Mouse (Mus musculus) limb, embryonic 10.5 days (tissue): Measurements from ENCODE around the gene Lrrc57. TPM values are rescaled to one million over a fixed set of nuclear protein-coding genes. Genes with fewer than 3 reads are reported as not detected.
"Not testable (repeated sequence)": the region's sequence is repeated elsewhere in the genome, so short reads cannot be mapped to it uniquely, and the experiment has no call there.

Experiments used
- DNase-seq: peaks from one replicate; pipeline ENCODE4 v3.0.0-alpha.2; 2017; ENCODE audit warnings: low spot score
- H3K27ac ChIP-seq: fragments of 300-500 bp; sonication (generic); 2 replicates; pipeline ENCODE4 v1.5.1; 2016; ENCODE audit warnings: mild to moderate bottlenecking
- H3K27me3 ChIP-seq: fragments of 300-500 bp; sonication (generic); 2 replicates; pipeline ENCODE4 v1.6.1; 2016; ENCODE audit warnings: low read depth, mild to moderate bottlenecking; ENCODE audit not compliant: poor library complexity, severe bottlenecking
- H3K36me3 ChIP-seq: fragments of 300-500 bp; sonication (generic); 2 replicates; pipeline ENCODE4 v1.6.1; 2016; ENCODE audit warnings: mild to moderate bottlenecking, moderate library complexity
- H3K4me1 ChIP-seq: fragments of 300-500 bp; sonication (generic); 2 replicates; pipeline ENCODE4 v1.6.1; 2016
- H3K4me3 ChIP-seq: fragments of 300-500 bp; sonication (generic); 2 replicates; pipeline ENCODE4 v1.5.1; 2016; ENCODE audit warnings: mild to moderate bottlenecking, moderate library complexity
- H3K9me3 ChIP-seq: fragments of 300-500 bp; sonication (generic); replicated peaks from 2 replicates; pipeline ENCODE4 v1.6.1; 2016; ENCODE audit warnings: mild to moderate bottlenecking
- WGBS: fragments of 180-500 bp; shearing (Covaris S2); methylation state at CpG from one replicate; pipeline ENCODE4 v1.1.7; 2016; 5-methylcytosine and 5-hydroxymethylcytosine counted together
- polyA plus RNA-seq: library from polyadenylated mRNA; unstranded; fragments of >200 nt; fragmentation: Nextera tagmentation; extraction: Ambion mirVana; gene quantifications from 2 replicates; pipeline ENCODE4 v1.2.1, GENCODE M21; 2016

Lrrc57 gene
- polyA plus RNA-seq, 1 experiment from 2014 or later = 31.0 TPM

GRCm38 (mm10) chr2:120577799-120578198 lies 31.5 kb downstream of the Lrrc57 start:
- Histone ChIP-seq H3K4me1 (peaks cover 30% of the 10 kb centered on the region), H3K27me3 (no peaks in the 10 kb centered on the region), H3K4me3 (no peak overlapping the region), H3K27ac (no peak overlapping the region), H3K9me3 (no peaks in the 10 kb centered on the region), H3K36me3 (peaks cover 10% of the 10 kb centered on the region)
- 91% methylated on average over 4 of the region's 4 CpGs for WGBS
- no peak for DNase-seq

DNA sequence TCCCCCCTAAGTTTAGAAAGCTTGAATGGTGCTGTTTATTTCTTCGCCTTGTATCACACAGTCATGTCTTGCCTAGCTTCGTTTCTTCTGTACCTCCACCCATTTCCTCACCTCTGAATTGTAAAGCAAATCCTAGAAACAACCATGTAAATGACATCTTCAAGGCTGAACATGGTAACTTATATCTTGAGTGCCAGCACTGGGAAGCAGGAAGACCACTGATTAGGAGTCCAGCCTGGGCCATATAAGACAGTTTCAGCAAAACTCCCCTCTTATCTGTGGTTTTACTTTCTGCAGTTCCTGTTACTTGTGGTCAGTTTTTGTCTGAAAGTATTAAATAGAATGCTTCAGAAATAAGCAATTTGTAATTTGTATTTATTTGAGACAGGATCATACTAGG lies 33.3 kb downstream of the Lrrc57 start:
- Histone ChIP-seq H3K4me1 (peaks cover 30% of the 10 kb centered on the region), H3K9me3 (no peaks in the 10 kb centered on the region), H3K27ac (no peak overlapping the region), H3K36me3 (peaks cover 15% of the 10 kb centered on the region), H3K27me3 (no peaks in the 10 kb centered on the region), H3K4me3 (no peak overlapping the region)
- WGBS = 92% methylated on average over 2 of the region's 2 CpGs
- DNase-seq = no peak

GRCm38 (mm10) chr2:120575121-120575520 lies 34.2 kb downstream of the Lrrc57 start:
- no peaks in the 10 kb centered on the region for H3K27me3 ChIP-seq
- no peak overlapping the region for H3K4me3 ChIP-seq
- peaks cover 17% of the 10 kb centered on the region for H3K36me3 ChIP-seq
- H3K27ac ChIP-seq = no peak overlapping the region
- 64% methylated on average over 3 of the region's 3 CpGs for WGBS
- no peaks in the 10 kb centered on the region for H3K9me3 ChIP-seq
- H3K4me1 ChIP-seq = peaks cover 30% of the 10 kb centered on the region
- no peak for DNase-seq

DNA sequence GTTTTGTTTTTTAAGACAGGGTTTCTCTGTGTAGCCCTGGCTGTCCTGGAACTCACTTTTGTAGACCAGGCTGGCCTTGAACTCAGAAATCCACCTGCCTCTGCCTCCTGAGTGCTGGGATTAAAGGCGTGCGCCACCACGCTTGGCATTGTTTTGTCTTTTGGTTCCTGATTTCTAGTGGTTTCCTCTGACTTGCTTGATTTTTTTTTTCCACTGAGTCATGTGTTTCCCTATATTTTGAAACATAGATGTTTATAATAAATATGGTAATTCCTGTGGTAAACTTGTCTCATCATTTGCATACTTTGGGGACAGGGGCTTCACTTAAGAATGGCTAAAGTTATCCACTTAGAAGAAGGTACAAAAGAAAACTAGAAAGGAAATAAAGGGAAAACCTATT lies 37.2 kb downstream of the Lrrc57 start:
- H3K9me3 ChIP-seq, H3K4me3 ChIP-seq, H3K27ac ChIP-seq, DNase-seq, H3K27me3 ChIP-seq: not testable (repeated sequence)
- H3K36me3 ChIP-seq = peaks cover 11% of the 10 kb centered on the region
- 93% methylated on average over 3 of the region's 3 CpGs for WGBS
- peaks cover 37% of the 10 kb centered on the region for H3K4me1 ChIP-seq

GRCm38 (mm10) chr2:120571081-120571480 lies 38.2 kb downstream of the Lrrc57 start:
- Histone ChIP-seq H3K4me1 (peaks cover 29% of the 10 kb centered on the region), H3K27ac (no peak overlapping the region), H3K4me3 (no peak overlapping the region), H3K27me3 (no peaks in the 10 kb centered on the region), H3K36me3 (peaks cover 11% of the 10 kb centered on the region), H3K9me3 (no peaks in the 10 kb centered on the region)
- DNase-seq = no peak
- WGBS = 97% methylated on average over 3 of the region's 3 CpGs

DNA sequence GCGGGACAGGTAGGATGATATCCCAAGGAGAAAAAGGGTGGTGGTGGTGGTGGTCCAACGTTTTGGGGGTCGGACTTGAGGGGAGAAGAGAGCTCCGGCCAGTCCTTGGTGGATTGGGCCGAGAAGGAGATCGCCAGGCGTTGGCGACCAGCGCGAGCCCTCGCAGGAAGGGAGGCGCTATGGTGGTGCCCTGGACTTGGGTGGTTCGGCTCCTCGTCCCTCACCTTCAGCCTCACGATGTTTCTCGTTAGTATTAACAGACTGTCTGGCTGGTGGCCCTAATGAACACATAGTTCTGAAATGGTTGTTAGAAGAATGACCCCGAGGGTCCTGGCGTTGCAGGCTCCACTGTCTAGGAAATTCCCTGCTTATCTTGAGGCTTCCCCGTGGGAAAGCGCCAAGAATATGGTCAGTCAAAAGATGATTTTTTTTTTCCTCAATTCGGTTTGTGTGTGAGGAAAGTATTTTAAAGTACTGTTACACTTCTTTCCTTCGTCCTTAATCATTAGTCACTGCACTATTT lies 41.5 kb downstream of the Lrrc57 start:
- DNase-seq = no peak
- Histone ChIP-seq H3K4me3 (peak overlapping the region; percentile 83), H3K27me3 (no peaks in the 10 kb centered on the region), H3K9me3 (no peaks in the 10 kb centered on the region), H3K27ac (peak overlapping the region; percentile 90), H3K36me3 (peaks cover 11% of the 10 kb centered on the region), H3K4me1 (peaks cover 16% of the 10 kb centered on the region)
- WGBS = under 1% methylated on average over 22 of the region's 22 CpGs

DNA sequence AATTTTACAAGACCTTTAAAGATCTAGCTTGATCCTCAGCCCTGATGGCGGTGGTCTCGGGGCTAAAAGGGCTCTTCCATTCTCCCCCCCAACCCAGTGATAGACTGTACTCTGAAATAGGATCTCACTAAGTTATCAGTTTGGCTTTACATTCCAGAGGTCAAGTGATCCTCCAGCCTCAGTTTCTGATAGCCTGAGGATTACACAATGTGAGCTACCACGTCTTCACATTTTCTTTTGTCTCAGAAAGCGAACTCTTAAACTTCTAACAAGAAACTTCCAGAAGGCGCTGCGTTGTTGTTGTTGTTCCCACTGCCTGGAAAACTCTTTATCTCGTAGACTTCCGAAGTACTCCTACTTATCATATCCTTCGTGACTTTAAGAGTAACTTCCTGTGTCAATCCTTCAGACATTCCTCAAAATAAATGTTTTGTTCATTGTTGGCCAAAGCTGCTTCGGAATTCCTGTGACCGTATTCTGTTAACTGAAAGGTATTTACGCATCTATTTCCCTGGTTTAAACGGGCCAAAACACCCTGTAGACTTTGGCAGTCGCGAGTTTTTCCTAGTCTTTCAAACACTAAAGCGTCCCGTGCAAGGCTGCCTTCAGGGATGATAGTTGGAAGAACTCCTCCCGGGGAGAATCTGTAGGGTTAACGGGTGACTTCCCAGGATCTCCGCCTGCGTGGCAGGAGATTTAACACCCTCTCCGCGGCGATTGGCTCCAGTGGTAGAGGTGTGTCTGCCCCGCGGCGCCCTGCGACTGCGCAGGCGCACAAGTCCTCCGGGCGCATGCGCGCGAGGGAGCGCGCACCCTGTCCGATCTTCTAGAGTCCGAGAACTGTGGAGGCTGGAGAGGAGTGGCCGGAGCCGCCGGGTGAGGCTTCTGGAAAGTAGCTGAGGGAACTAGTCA lies 42.2 kb downstream of the Lrrc57 start, which contains the start of gene Snap23:
Gene Snap23, plus strand, starts transcription at position 786 of the 912 bp plus-strand sequence.
- Histone ChIP-seq H3K9me3 (no peaks in the 10 kb centered on the region), H3K27ac (peak within 1 kb of the TSS; percentile 90), H3K36me3 (peaks cover 11% of the 10 kb centered on the region), H3K27me3 (no peaks in the 10 kb centered on the region), H3K4me3 (peak within 1 kb of the TSS; percentile 83), H3K4me1 (peaks cover 20% of the 10 kb centered on the region)
- peak; percentile 97 for DNase-seq
- WGBS = 2% methylated on average over 42 of the region's 42 CpGs

DNA sequence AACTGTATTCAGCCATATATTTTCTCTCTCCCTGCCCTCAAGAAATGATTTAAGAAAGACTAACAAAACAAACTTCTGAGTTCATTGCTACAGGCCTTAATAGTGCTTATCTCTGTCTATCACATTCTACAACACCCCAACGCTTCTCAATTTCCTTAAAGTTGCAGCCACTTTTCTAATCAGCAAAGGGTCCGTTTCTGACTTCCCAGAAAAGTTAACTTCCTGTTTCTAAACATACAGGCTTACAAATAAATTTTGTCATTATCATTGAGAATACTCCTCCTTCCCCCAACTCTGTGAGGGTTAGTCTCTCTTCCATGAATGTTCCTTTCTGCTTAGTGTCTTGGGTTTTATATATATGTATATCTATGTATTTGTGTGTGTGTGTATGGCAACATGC lies 44.0 kb downstream of the Lrrc57 start:
- WGBS = 91% methylated on average over 2 of the region's 2 CpGs
- Histone ChIP-seq H3K27me3 (no peaks in the 10 kb centered on the region), H3K4me1 (peaks cover 20% of the 10 kb centered on the region), H3K27ac (no peak overlapping the region), H3K9me3 (no peaks in the 10 kb centered on the region), H3K4me3 (no peak overlapping the region), H3K36me3 (peaks cover 13% of the 10 kb centered on the region)
- DNase-seq = no peak

DNA sequence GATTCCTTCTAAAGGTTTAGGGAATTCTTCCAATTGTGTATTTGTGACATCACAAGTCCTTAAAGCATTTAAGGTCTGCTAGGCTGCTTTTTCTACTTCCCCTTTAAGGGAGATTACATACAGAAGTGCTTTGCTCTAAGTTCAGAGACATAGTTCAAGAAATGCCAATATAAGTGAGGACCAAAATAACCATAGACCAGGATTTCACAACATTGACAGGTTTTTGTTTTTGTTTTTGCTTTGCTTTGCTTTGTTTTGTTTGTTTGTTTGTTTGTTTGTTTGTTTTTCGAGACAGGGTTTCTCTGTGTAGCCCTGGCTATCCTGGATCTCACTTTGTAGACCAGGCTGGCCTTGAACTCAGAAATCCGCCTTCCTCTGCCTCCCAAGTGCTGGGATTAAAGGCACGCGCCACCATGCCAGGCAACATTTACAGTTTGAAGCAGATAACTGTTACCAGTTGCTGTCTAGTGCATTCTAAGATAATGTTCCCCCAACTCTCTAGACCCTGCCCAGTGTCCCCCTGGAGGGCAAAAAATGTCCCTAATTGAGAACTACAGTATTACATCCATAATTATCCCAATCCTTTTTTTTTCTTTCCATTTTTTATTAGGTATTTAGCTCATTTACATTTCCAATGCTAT lies 44.7 kb downstream of the Lrrc57 start:
- 91% methylated on average over 4 of the region's 4 CpGs for WGBS
- not testable (repeated sequence) for H3K4me3 ChIP-seq, DNase-seq, H3K27ac ChIP-seq, H3K27me3 ChIP-seq, H3K9me3 ChIP-seq
- Histone ChIP-seq H3K4me1 (peaks cover 20% of the 10 kb centered on the region), H3K36me3 (peaks cover 17% of the 10 kb centered on the region)

DNA sequence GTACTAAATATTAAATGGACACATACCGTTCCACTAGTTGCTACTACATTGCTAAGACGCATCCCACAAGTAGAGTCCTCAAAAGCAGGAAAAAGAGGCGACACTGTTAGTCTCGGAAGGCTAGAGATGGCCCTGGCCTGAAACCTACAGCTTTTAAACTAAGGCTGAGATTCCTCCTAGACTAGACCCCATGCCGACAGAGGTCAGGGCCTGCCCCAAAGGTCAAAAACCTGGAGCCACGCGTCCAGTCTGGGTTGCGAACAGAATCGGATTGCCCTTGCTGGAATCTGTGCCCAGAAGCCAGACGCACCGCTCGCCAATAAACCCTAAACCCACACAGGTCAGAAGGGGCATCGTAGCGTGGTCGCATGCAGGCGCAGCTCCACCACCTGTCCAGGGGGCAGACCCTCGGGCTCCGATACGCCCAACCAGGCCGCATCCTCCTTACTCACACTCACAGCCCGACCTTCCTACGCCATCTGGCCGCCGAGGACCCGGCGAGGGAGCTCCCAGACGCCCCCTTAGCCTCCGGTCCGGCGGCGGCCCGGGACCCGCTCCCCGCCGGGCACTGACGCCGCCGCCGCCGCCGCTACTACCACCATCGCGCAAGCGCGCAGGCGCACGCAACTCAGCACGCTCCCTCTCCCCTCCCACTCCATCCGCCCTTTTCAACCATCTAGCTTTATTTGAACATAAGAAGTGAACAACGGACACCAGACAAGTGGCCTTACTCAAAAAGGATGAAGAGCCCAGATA lies 45.9 kb downstream of the Lrrc57 start, which contains the start of gene Zfp106:
Gene Zfp106, minus strand, starts transcription at position 609 of the 756 bp plus-strand sequence.
- WGBS = under 1% methylated on average over 50 of the region's 50 CpGs

GRCm38 (mm10) chr2:120562859-120563234 lies 46.5 kb downstream of the Lrrc57 start:
- H3K27me3 ChIP-seq = no peaks in the 10 kb centered on the region
- WGBS = 25% methylated on average over 9 of the region's 9 CpGs
- peaks cover 18% of the 10 kb centered on the region for H3K36me3 ChIP-seq
- H3K27ac ChIP-seq = peak overlapping the region; percentile 96
- H3K9me3 ChIP-seq = no peaks in the 10 kb centered on the region
- no peak for DNase-seq
- H3K4me1 ChIP-seq = peaks cover 8% of the 10 kb centered on the region
- peak overlapping the region; percentile 94 for H3K4me3 ChIP-seq

More for the DNA sequence above, 45.9 kb downstream of the Lrrc57 start, which contains the start of gene Zfp106:
- peaks cover 12% of the 10 kb centered on the region for H3K4me1 ChIP-seq
- H3K4me3 ChIP-seq = peak within 1 kb of the TSS; percentile 94
- peaks cover 17% of the 10 kb centered on the region for H3K36me3 ChIP-seq
- no peaks in the 10 kb centered on the region for H3K27me3 ChIP-seq
- H3K27ac ChIP-seq = peak within 1 kb of the TSS; percentile 96
- peak; percentile 90 for DNase-seq
- H3K9me3 ChIP-seq = no peaks in the 10 kb centered on the region

GRCm38 (mm10) chr2:120561524-120561923 lies 47.8 kb downstream of the Lrrc57 start:
- H3K9me3 ChIP-seq = no peaks in the 10 kb centered on the region
- H3K27ac ChIP-seq = no peak overlapping the region
- no peaks in the 10 kb centered on the region for H3K27me3 ChIP-seq
- 93% methylated on average over 1 of the region's 1 CpGs for WGBS
- peaks cover 5% of the 10 kb centered on the region for H3K4me1 ChIP-seq
- no peak overlapping the region for H3K4me3 ChIP-seq
- peaks cover 28% of the 10 kb centered on the region for H3K36me3 ChIP-seq
- DNase-seq = no peak
